Comparison of ENCODE assay signal across 19 mouse cellular contexts in genomic region chr2:92514961-92515360, GRCm38 (mm10). TPM values are rescaled to one million over a fixed set of nuclear protein-coding genes. Genes with fewer than 3 reads are reported as not detected.
DNase-seq lines count a peak whose midpoint lies in the region; ATAC-seq lines count a peak whose summit lies in the region.
"Had no signal": no experiment of that assay in that cellular context is flagged by ENCODE, and none has a peak within 500 bp of the region (broad histone marks: within the 10 kb centered on the region; RNA-seq: fewer than 3 reads in every experiment).

No protein-coding gene starts in this region.

- peak; percentile 56 for DNase-seq in heart, embryonic 10.5 days (ENCODE audit: low spot score)
- DNase-seq in midbrain, embryonic 11.5 days (ENCODE audit: low spot score, missing footprints) = peak; percentile 17
- DNase-seq in embryonic facial prominence, embryonic 10.5 days (ENCODE audit: low spot score) = peak; percentile 4
- DNase-seq in skeletal muscle tissue, adult 2 months (ENCODE audit: low read depth, low spot score) = peak; percentile 38
- no peak for DNase-seq in hindbrain, embryonic 14.5 days (ENCODE audit: low spot score)
- DNase-seq: adrenal gland, adult 8-10 months; cerebellum, adult 11 months; cerebellum, adult 8-10 months; cerebellum, postnatal 14 days; embryo, embryonic 11 days; forebrain, postnatal 0 days; gastrocnemius, postnatal 25 days had no signal

- no peaks in the 10 kb centered on the region for H3K27me3 ChIP-seq in heart, embryonic 10.5 days (ENCODE audit: insufficient read depth, poor library complexity, severe bottlenecking)
- no peaks in the 10 kb centered on the region for H3K27me3 ChIP-seq in heart, embryonic 12.5 days (replicated peaks)
- no peaks in the 10 kb centered on the region for H3K27me3 ChIP-seq in midbrain, embryonic 11.5 days (ENCODE audit: control insufficient read depth, insufficient read depth, low read length)
- H3K27me3 ChIP-seq in midbrain, embryonic 16.5 days (ENCODE audit: control insufficient read depth, insufficient read depth, low read depth, low read length) = no peaks in the 10 kb centered on the region
- no peaks in the 10 kb centered on the region for H3K27me3 ChIP-seq in embryonic facial prominence, embryonic 10.5 days (replicated peaks; ENCODE audit: low read depth, poor library complexity, severe bottlenecking)
- H3K27me3 ChIP-seq in hindbrain, embryonic 14.5 days (ENCODE audit: control insufficient read depth, insufficient read depth, low read length) = no peaks in the 10 kb centered on the region
- H3K27me3 ChIP-seq: embryonic facial prominence, embryonic 12.5 days had no signal

- ATAC-seq in heart, embryonic 12.5 days (ENCODE audit: insufficient number of reproducible peaks, low FRiP score) = no peak
- ATAC-seq in midbrain, embryonic 11.5 days (ENCODE audit: low FRiP score) = no peak
- no peak for ATAC-seq in midbrain, embryonic 16.5 days
- no peak for ATAC-seq in hindbrain, embryonic 14.5 days (ENCODE audit: low FRiP score)
- ATAC-seq: forebrain, postnatal 0 days; hindbrain, embryonic 16.5 days; inflammation-experienced regulatory T-cells, adult 6 months had no signal

- no peak overlapping the region for H3K4me3 ChIP-seq in heart, embryonic 10.5 days
- no peak overlapping the region for H3K4me3 ChIP-seq in heart, embryonic 12.5 days
- H3K4me3 ChIP-seq in midbrain, embryonic 11.5 days (ENCODE audit: low read depth, low read length) = no peak overlapping the region
- no peak overlapping the region for H3K4me3 ChIP-seq in midbrain, embryonic 16.5 days (ENCODE audit: low read depth, low read length)
- no peak overlapping the region for H3K4me3 ChIP-seq in embryonic facial prominence, embryonic 10.5 days
- no peak overlapping the region for H3K4me3 ChIP-seq in hindbrain, embryonic 14.5 days (replicated peaks; ENCODE audit: low read length)
- H3K4me3 ChIP-seq: embryonic facial prominence, embryonic 12.5 days; forebrain, embryonic 12.5 days had no signal

- no peak overlapping the region for H3K9ac ChIP-seq in heart, embryonic 12.5 days
- no peak overlapping the region for H3K9ac ChIP-seq in midbrain, embryonic 11.5 days (ENCODE audit: low read length)
- no peak overlapping the region for H3K9ac ChIP-seq in midbrain, embryonic 16.5 days (ENCODE audit: low read depth, low read length)
- no peak overlapping the region for H3K9ac ChIP-seq in hindbrain, embryonic 14.5 days
- H3K9ac ChIP-seq: embryonic facial prominence, embryonic 12.5 days; forebrain, embryonic 12.5 days; forebrain, postnatal 0 days had no signal

- H3K36me3 ChIP-seq in heart, embryonic 10.5 days = no peaks in the 10 kb centered on the region
- H3K36me3 ChIP-seq in heart, embryonic 12.5 days = no peaks in the 10 kb centered on the region
- no peaks in the 10 kb centered on the region for H3K36me3 ChIP-seq in midbrain, embryonic 11.5 days (ENCODE audit: control insufficient read depth, insufficient read depth, low read length)
- no peaks in the 10 kb centered on the region for H3K36me3 ChIP-seq in midbrain, embryonic 16.5 days (ENCODE audit: control insufficient read depth, insufficient read depth, low read length)
- no peaks in the 10 kb centered on the region for H3K36me3 ChIP-seq in embryonic facial prominence, embryonic 10.5 days (replicated peaks)
- no peaks in the 10 kb centered on the region for H3K36me3 ChIP-seq in hindbrain, embryonic 14.5 days (replicated peaks; ENCODE audit: control insufficient read depth, insufficient read depth)
- H3K36me3 ChIP-seq: embryonic facial prominence, embryonic 12.5 days; forebrain, embryonic 12.5 days had no signal

- no peaks in the 10 kb centered on the region for H3K4me1 ChIP-seq in heart, embryonic 10.5 days
- no peaks in the 10 kb centered on the region for H3K4me1 ChIP-seq in heart, embryonic 12.5 days (replicated peaks)
- no peaks in the 10 kb centered on the region for H3K4me1 ChIP-seq in midbrain, embryonic 11.5 days (ENCODE audit: control insufficient read depth, insufficient read depth, low read length)
- H3K4me1 ChIP-seq in midbrain, embryonic 16.5 days (ENCODE audit: control insufficient read depth, insufficient read depth, low read length) = no peaks in the 10 kb centered on the region
- no peaks in the 10 kb centered on the region for H3K4me1 ChIP-seq in embryonic facial prominence, embryonic 10.5 days
- no peaks in the 10 kb centered on the region for H3K4me1 ChIP-seq in hindbrain, embryonic 14.5 days (replicated peaks; ENCODE audit: control insufficient read depth, insufficient read depth, low read length)
- H3K4me1 ChIP-seq: embryonic facial prominence, embryonic 12.5 days; forebrain, embryonic 12.5 days had no signal

- no peaks in the 10 kb centered on the region for H3K9me3 ChIP-seq in heart, embryonic 10.5 days
- no peaks in the 10 kb centered on the region for H3K9me3 ChIP-seq in heart, embryonic 12.5 days (replicated peaks)
- H3K9me3 ChIP-seq in midbrain, embryonic 11.5 days (ENCODE audit: control insufficient read depth, low read length) = no peaks in the 10 kb centered on the region
- no peaks in the 10 kb centered on the region; the same call in 1 of the 2 replicates for H3K9me3 ChIP-seq in midbrain, embryonic 16.5 days (replicated peaks; ENCODE audit: control insufficient read depth, low read length, poor library complexity, severe bottlenecking)
- no peaks in the 10 kb centered on the region for H3K9me3 ChIP-seq in embryonic facial prominence, embryonic 10.5 days
- H3K9me3 ChIP-seq in hindbrain, embryonic 14.5 days (ENCODE audit: control insufficient read depth, low read length) = no peaks in the 10 kb centered on the region
- H3K9me3 ChIP-seq: embryonic facial prominence, embryonic 12.5 days; forebrain, embryonic 12.5 days had no signal

- no peak overlapping the region for H3K27ac ChIP-seq in heart, embryonic 10.5 days
- no peak overlapping the region for H3K27ac ChIP-seq in heart, embryonic 12.5 days (ENCODE audit: poor library complexity, severe bottlenecking)
- no peak overlapping the region for H3K27ac ChIP-seq in midbrain, embryonic 11.5 days (ENCODE audit: low read depth, low read length)
- H3K27ac ChIP-seq in midbrain, embryonic 16.5 days (ENCODE audit: low read length) = no peak overlapping the region
- H3K27ac ChIP-seq in embryonic facial prominence, embryonic 10.5 days (replicated peaks) = no peak overlapping the region
- no peak overlapping the region for H3K27ac ChIP-seq in hindbrain, embryonic 14.5 days
- H3K27ac ChIP-seq: embryonic facial prominence, embryonic 12.5 days; forebrain, embryonic 12.5 days had no signal

- 51% methylated on average over 6 of the region's 6 CpGs for WGBS in heart, embryonic 10.5 days
- 52% methylated on average over 6 of the region's 6 CpGs for WGBS in heart, embryonic 12.5 days
- WGBS in midbrain, embryonic 11.5 days = 62% methylated on average over 6 of the region's 6 CpGs
- WGBS in midbrain, embryonic 16.5 days = 60% methylated on average over 6 of the region's 6 CpGs
- WGBS in embryonic facial prominence, embryonic 10.5 days = 42% methylated on average over 6 of the region's 6 CpGs
- 57% methylated on average over 6 of the region's 6 CpGs for WGBS in hindbrain, embryonic 14.5 days

- no peak overlapping the region for H3K4me2 ChIP-seq in heart, embryonic 12.5 days
- no peak overlapping the region for H3K4me2 ChIP-seq in midbrain, embryonic 11.5 days
- no peak overlapping the region for H3K4me2 ChIP-seq in midbrain, embryonic 16.5 days (ENCODE audit: low read length)
- H3K4me2 ChIP-seq in hindbrain, embryonic 14.5 days (replicated peaks) = no peak overlapping the region
- H3K4me2 ChIP-seq: embryonic facial prominence, embryonic 12.5 days; forebrain, embryonic 12.5 days; heart, embryonic 11.5 days had no signal

RNA-seq across cellular contexts. Expression of gene Slc35c1, which starts 54.6 kb away (rescaled TPM):
- polyA plus RNA-seq in heart, embryonic 10.5 days (2016; fragmentation: Nextera tagmentation; extraction: Ambion mirVana) = 14.1 and 14.9 TPM in 2 replicates
- polyA plus RNA-seq in heart, embryonic 12.5 days (2016; fragmentation: Nextera tagmentation; extraction: Ambion mirVana) = 10.1 and 10.6 TPM in 2 replicates
- 9.2 and 9.5 TPM in 2 replicates for polyA plus RNA-seq in midbrain, embryonic 11.5 days (2014; fragmentation: Nextera tagmentation; extraction: Ambion mirVana)
- polyA plus RNA-seq in midbrain, embryonic 16.5 days (2015; fragmentation: Nextera tagmentation; extraction: Ambion mirVana) = 16.1 and 17.9 TPM in 2 replicates
- polyA plus RNA-seq in embryonic facial prominence, embryonic 10.5 days (2016; fragmentation: Nextera tagmentation; extraction: Ambion mirVana) = 12.6 and 13.5 TPM in 2 replicates
- 15.4 and 17.1 TPM in 2 replicates for polyA plus RNA-seq in hindbrain, embryonic 14.5 days (2014; fragmentation: Nextera tagmentation; extraction: Ambion mirVana)
